Mouse (Mus musculus) T-helper 1 cell (primary cell): ENCODE results near the gene Tuba3a.

Source experiments
- in situ Hi-C: fragments of 300-600 bp; cut with MboI, MseI; formaldehyde crosslinking; loops from one replicate; pipeline ENCODE4 v1.15.1; 2025; ENCODE audit warnings: high pct_unique_total_duplicates

The Tuba3a gene

DNA sequence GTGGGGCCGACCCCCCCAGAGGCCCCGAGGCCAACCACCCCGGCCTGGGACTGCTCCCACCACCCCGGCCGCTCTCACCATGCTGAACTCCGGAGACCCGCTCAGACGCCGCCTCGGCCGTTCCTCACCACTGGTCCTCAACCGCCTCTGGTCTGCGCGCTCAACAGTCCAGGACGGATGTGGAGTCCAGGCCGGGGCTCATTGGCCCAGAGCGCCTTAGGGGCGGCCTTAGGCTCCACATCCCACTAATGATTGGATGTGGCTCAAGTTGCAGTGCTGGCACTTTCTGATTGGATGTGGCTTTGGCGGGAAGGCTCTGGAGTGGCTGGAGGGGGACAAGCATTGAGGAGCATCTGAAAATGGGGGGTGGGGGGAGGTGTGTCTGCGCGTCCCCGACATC lies at the start of gene Tuba3a:
Gene Tuba3a, minus strand, starts transcription at position 153 of the 400 bp plus-strand sequence.
- in situ Hi-C loops = no loop called here

DNA sequence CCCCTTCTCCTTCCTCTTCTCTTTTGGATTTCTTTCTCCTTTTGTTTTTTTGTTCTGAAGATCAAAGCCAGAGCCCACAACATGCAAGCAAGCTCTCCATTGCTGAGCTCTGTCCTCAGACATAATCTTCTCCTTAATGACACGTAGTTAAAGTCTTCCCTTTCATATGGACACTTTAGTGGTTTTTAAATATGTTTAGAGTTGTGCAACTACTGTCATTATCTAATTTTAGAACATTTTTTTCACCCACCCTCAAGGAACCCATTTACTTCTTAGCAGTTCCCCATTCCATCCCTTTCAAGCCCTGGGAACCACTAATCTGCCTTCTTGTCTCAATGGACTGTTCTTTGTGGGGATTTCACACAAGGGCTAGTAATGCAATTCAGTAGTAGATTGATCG lies 48.5 kb upstream of the Tuba3a start:
- in situ Hi-C loops = no loop called here

GRCm38 (mm10) chr6:125333112-125333899 lies 47.5 kb upstream of the Tuba3a start:
- in situ Hi-C loops = no loop called here

- in situ Hi-C loops = no loop called here
Observed at GRCm38 (mm10) chr6:125330626-125331326, 44.9 kb upstream of the Tuba3a start.

- in situ Hi-C loops = no loop called here
Observed at GRCm38 (mm10) chr6:125328243-125328642, 42.4 kb upstream of the Tuba3a start.

- in situ Hi-C loops = no loop called here
Observed at GRCm38 (mm10) chr6:125325337-125325736, 39.5 kb upstream of the Tuba3a start.

DNA sequence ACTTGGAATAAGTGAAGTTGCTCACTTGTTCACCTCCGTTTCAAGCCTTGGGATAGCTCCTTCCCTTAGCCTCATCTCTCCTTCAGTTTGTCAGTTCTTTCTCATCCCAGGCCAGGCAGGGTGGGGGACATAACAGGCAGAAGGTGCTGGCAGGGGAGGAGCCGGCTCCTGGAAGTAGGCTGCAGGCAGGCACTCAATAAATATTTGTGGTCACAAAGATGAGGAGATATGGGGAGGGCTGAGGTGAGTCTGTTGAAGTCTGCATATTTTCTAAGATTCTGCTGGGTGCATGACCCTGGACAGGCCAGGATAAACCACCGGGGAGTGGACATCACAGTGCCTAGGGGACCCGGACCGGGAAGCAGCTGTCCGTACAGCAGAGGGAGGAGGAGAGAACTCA lies 37.7 kb upstream of the Tuba3a start:
- in situ Hi-C loops = no loop called here

DNA sequence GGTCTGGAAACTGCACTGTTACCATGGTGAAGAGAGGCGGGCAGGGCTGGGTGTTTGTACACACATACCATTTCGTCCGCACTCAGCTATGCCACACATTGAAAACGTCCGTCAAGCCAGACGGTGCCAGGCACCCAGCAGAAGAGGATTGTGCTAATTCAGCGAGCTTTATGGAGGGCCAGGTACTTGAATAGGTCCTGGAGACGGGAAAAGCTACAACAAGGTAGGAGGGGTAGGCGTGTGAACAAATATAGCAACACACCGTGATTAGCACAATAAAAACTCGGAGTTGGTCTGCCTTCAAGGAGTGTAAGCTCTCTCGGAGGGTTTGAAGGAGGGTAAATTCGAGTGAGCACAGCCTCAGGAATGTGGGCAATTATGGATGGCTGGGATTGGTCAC lies 37.0 kb upstream of the Tuba3a start:
- in situ Hi-C loops = no loop called here

DNA sequence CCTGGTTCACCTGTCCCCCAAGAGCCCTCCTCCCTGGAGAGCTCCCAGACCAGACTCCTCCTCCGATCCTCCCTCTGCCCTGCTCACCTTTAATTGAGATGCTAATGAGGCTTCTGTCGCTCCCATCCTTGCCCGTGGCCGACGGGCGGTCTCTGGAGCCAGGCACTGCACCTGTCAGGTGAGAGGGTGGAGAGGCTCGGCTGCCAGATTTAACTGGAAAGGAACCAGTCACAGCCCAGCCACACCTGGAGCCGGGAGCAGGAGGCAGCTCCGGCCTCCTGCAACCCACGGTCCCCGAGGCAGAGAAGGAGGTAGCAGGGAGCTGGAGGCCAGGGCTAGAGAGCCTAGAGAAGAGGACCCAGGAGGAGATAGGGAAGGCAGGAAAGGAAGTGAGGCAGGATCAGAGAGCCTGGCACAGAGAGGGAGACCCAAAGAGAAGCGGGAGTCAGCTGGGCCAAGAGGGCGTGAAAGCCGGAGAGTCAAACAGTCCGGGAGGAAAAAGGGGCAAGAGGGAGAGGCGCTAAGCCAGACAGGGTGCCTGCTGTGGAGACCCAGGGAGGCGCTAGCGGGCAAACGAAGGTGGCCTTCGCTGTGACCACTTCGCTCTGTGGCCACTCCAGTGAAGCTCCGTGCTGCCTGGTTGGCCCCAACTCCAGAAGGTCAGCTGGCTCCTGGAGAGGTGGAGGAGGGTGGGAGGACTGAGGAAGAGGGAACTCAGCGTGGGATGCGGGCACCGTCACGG lies 35.4 kb upstream of the Tuba3a start:
- in situ Hi-C loops = no loop called here

DNA sequence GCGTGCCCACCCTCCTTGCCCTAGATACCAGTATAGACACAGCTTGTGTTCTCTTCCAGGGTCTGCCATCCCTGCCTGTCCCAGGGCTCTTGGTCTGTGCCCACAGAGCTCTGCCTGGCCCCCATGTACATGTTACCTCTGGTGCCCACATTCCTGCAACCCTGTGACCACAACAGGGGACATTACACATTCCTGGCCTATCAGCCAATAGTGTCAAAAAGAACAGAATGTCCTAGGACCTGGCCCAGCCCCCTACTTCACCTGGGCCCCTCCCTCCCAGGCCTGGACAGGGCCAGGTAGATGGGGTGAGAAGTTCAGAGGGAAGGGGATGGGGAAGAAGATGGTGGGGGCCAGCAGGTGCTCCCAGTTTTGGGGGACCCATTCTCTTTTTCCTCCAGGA lies 34.5 kb upstream of the Tuba3a start, which contains the start of gene Scnn1a:
Gene Scnn1a, plus strand, starts transcription at position 337 of the 400 bp plus-strand sequence.
- in situ Hi-C loops = no loop called here

DNA sequence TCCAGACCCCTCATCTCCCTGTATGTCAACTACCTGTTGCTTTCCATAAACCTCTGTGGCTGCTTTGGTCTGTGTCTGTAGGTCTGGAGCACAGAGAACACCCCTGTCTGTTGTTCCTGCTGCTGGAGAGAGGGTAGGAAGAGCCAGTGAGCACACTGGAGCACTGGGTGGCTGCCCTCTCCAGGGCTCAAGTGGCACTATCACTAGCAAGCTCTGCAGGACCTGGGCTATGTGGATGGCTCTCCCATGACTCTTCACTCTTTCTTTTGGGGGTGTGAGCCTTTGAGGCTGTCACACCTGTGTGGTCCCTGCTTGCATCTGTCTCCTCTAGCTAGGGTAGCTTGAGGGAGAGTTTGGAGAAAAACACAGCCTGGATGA lies 34.1 kb upstream of the Tuba3a start:
- in situ Hi-C loops = no loop called here

- in situ Hi-C loops = no loop called here
Observed at GRCm38 (mm10) chr6:125318981-125319918, 33.4 kb upstream of the Tuba3a start.

DNA sequence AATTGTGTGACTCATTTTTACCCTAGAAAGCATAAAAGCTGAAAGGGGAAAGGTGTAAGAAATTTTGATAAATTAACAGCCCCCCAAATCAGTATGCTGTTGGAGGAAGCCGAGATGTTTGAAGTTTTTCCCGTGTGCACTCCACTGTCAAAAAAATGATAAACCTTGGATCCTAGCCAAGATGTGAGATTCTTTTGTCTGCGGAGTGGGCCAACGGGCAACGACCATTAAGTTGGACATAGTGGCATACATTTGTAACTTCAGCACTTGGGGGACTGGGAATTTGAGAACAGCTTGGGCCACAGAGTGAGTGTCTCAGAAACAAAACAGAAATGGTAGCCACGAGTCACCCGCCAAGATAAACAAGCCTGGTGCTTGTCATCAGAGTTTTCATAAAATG lies 31.2 kb upstream of the Tuba3a start:
- in situ Hi-C loops = no loop called here

DNA sequence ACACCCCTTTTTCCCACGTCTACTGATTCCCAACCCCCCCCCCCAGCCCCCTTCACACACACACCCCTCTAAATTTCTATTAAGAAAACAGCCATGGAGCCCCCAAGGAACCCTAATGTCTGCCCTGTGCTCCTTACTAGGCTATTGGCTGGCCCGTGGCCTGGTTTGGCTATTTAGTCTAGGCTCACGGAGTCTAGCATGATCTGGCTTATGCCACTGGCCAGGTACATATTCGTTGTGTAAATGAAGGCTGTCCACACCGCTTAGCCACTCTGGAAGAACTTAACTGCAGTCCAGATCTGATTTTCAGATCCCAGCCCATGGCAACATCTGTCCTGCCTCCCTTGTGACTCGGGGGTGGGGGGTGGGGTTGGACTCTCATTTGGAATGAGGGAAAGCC lies 28.9 kb upstream of the Tuba3a start:
- in situ Hi-C loops = no loop called here

DNA sequence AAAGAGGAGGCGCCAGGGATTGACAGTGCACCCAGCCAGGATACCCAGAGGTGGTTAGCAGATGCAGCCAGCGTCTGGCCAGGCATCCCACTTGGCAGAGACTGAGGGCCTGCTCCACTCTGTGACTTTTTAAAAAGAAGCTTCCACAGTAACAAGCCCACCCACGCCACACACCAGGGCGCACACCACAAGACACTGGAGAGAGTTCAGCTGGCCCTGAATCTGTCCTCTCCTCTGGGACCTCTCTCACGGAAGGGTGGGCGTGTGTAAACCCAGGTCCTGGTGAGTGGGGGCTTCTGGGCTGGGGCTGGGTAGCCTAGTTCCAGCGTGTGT lies 28.4 kb upstream of the Tuba3a start:
- in situ Hi-C loops = no loop called here

- in situ Hi-C loops = no loop called here
Observed at GRCm38 (mm10) chr6:125313546-125314230, 27.8 kb upstream of the Tuba3a start, which contains the start of gene Ltbr. Gene Ltbr (minus strand): TSS chr6:125313885.

GRCm38 (mm10) chr6:125312581-125313355 lies 26.9 kb upstream of the Tuba3a start:
- in situ Hi-C loops = no loop called here

- in situ Hi-C loops = no loop called here
Observed at GRCm38 (mm10) chr6:125312171-125312570, 26.3 kb upstream of the Tuba3a start.

DNA sequence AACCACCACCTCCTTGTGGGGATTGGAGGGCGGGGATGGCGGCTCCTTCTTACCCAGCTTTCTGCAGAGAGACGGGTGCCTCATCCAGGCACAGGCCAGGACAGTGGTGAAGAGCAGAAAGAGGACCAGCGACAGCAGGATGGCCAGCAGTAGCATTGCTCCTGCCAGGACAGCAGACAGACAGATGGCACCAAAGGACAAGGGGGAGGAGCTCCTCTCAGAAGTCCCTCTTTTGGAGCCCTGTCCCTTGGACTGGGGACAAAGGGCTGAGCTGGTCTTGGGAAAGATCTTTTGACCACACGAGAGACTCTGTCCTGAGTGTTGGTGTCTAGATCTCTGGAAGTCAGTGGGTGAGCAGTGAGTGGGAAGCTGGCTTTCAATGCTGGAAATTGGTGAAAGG lies 23.6 kb upstream of the Tuba3a start:
- in situ Hi-C loops = no loop called here

DNA sequence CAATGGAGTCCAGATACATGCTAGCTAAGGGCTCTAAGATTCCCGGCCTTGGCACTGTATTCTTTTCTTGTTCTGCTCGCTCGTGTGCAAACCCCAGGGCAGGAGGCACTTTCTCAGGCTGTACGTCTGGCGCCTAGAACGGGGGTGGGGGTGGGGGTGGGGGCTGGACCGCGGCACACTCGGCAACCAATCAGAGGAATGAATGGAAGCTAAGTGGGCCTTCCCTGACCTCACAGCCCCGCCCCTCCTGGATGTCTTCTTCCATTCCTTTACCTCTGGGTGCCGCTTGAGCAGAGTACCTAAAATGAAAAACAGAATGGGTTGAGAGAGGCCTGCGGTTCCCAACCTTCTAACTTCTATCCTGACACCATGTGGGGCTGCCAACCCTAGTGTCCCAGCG lies 23.1 kb upstream of the Tuba3a start:
- in situ Hi-C loops = no loop called here
